Mouse (Mus musculus) limb, embryonic 14.5 days (tissue): ENCODE data around the gene Myrf. TPM values are rescaled to one million over a fixed set of nuclear protein-coding genes. Genes with fewer than 3 reads are reported as not detected.
"Not testable (repeated sequence)": the region's sequence is repeated elsewhere in the genome, so short reads cannot be mapped to it uniquely, and the experiment has no call there.

Experiments
- ATAC-seq: fragments of 200-750 bp; cut with Nextera tagmentation; 2 replicates; pipeline ENCODE4 v1.8.0; 2017; ENCODE audit warnings: low read depth, moderate number of reproducible peaks, moderate TSS enrichment; ENCODE audit not compliant: low FRiP score
- DNase-seq: peaks from one replicate; pipeline ENCODE4 v3.0.0-alpha.2; 2015; ENCODE audit warnings: low spot score
- H3K27ac ChIP-seq: fragments of 300-500 bp; sonication (generic); replicated peaks from 2 replicates; pipeline ENCODE4 v1.5.1; 2014; ENCODE audit warnings: low read depth, mild to moderate bottlenecking, low read length, moderate library complexity, mixed read lengths
- H3K27me3 ChIP-seq: fragments of 300-500 bp; sonication (generic); 2 replicates; pipeline ENCODE4 v1.6.1; 2014; ENCODE audit warnings: low read length, mixed read lengths; ENCODE audit not compliant: control insufficient read depth, insufficient read depth
- H3K36me3 ChIP-seq: fragments of 300-500 bp; sonication (generic); 2 replicates; pipeline ENCODE4 v1.6.1; 2014; ENCODE audit warnings: mild to moderate bottlenecking, low read length, moderate library complexity, mixed read lengths; ENCODE audit not compliant: control insufficient read depth, insufficient read depth
- H3K4me1 ChIP-seq: fragments of 300-500 bp; sonication (generic); 2 replicates; pipeline ENCODE4 v1.6.1; 2014; ENCODE audit warnings: antibody characterized with exemption, low read length, mixed read lengths; ENCODE audit not compliant: control insufficient read depth, insufficient read depth
- H3K4me2 ChIP-seq: fragments of 300-500 bp; sonication (generic); replicated peaks from 2 replicates; pipeline ENCODE4 v1.6.1; 2014; ENCODE audit warnings: low read depth, mild to moderate bottlenecking, low read length, moderate library complexity; ENCODE audit not compliant: severe bottlenecking
- H3K4me3 ChIP-seq: fragments of 300-500 bp; sonication (generic); replicated peaks from 2 replicates; pipeline ENCODE4 v1.5.1; 2014; ENCODE audit warnings: low read length
- H3K9ac ChIP-seq: fragments of 300-500 bp; sonication (generic); 2 replicates; pipeline ENCODE4 v1.6.1; 2014; ENCODE audit warnings: mild to moderate bottlenecking, low read depth, low read length, moderate library complexity; ENCODE audit not compliant: severe bottlenecking
- H3K9me3 ChIP-seq: fragments of 300-500 bp; sonication (generic); 2 replicates; pipeline ENCODE4 v1.6.1; 2016; ENCODE audit warnings: low read length; ENCODE audit not compliant: control insufficient read depth
- POLR2A ChIP-seq: fragments of 200-500 bp; IDR thresholded peaks from 2 replicates; pipeline ENCODE4 v1.8.0; 2012; ENCODE audit warnings: inconsistent platforms, mild to moderate bottlenecking, moderate library complexity, borderline replicate concordance; ENCODE audit not compliant: insufficient read depth, insufficient read length; ENCODE audit errors: extremely low read depth
- WGBS: fragments of 180-500 bp; shearing (Covaris S2); extraction: QIAGEN DNeasy Blood & Tissue Kit; methylation state at CpG from one replicate; pipeline ENCODE4 v1.1.7; 2014; 5-methylcytosine and 5-hydroxymethylcytosine counted together
- microRNA-seq: library from miRNA; unstranded; fragments of <30 nt; microRNA quantifications from one replicate; pipeline ENCODE4, GENCODE M21; 2016
- polyA plus RNA-seq, 2 experiments: library from polyadenylated mRNA; depleted of rRNA in 1 of 2; stranded (reverse) in 1 of 2; unstranded in 1 of 2; fragments of >200 nt; fragmentation: Nextera tagmentation in 1 of 2; extraction: Ambion mirVana in 1 of 2; gene quantifications; 2 replicates each; pipeline versions ENCODE4 v1.2.1 to v1.2.3; 2012 to 2014

The Myrf gene
- polyA plus RNA-seq, 2 experiments, result 1.1 to 4.4 TPM

- H3K27ac ChIP-seq, result no peak overlapping the region
- H3K27me3 ChIP-seq, result no peaks in the 10 kb centered on the region
- no peaks in the 10 kb centered on the region for H3K4me1 ChIP-seq
- H3K36me3 ChIP-seq, result no peaks in the 10 kb centered on the region
- ATAC-seq (no peak), DNase-seq (no peak)
- TF ChIP-seq POLR2A, result no peak
- no peaks in the 10 kb centered on the region for H3K9me3 ChIP-seq
- no peak overlapping the region for H3K4me2 ChIP-seq
- H3K4me3 ChIP-seq, result no peak overlapping the region
- H3K9ac ChIP-seq, result no peak overlapping the region
Measured at GRCm38 (mm10) chr19:10169179-10169578, 71.4 kb downstream of the Myrf start.

- DNase-seq (no peak), ATAC-seq (no peak)
- TF ChIP-seq POLR2A, result no peak
- no peaks in the 10 kb centered on the region for H3K9me3 ChIP-seq
- WGBS, result 85% methylated on average over 3 of the region's 3 CpGs
- no peaks in the 10 kb centered on the region for H3K27me3 ChIP-seq
- H3K4me3 ChIP-seq, result no peak overlapping the region
- H3K9ac ChIP-seq, result no peak overlapping the region
- no peak overlapping the region for H3K27ac ChIP-seq
- no peaks in the 10 kb centered on the region for H3K36me3 ChIP-seq
- no peaks in the 10 kb centered on the region for H3K4me1 ChIP-seq
- no peak overlapping the region for H3K4me2 ChIP-seq
Measured at GRCm38 (mm10) chr19:10168441-10168840, 72.1 kb downstream of the Myrf start.

- Histone ChIP-seq H3K27ac (no peak overlapping the region), H3K4me3 (no peak overlapping the region), H3K9ac (no peak overlapping the region), H3K4me2 (no peak overlapping the region), H3K36me3 (no peaks in the 10 kb centered on the region), H3K4me1 (no peaks in the 10 kb centered on the region), H3K27me3 (no peaks in the 10 kb centered on the region), H3K9me3 (no peaks in the 10 kb centered on the region)
- WGBS, result 72% methylated on average over 1 of the region's 1 CpGs
- TF ChIP-seq POLR2A, result no peak
- ATAC-seq (no peak), DNase-seq (no peak)
Measured at GRCm38 (mm10) chr19:10167951-10168350, 72.6 kb downstream of the Myrf start.

- no peak overlapping the region for H3K4me2 ChIP-seq
- DNase-seq (no peak), ATAC-seq (no peak)
- H3K4me1 ChIP-seq, result no peaks in the 10 kb centered on the region
- no peak for TF ChIP-seq POLR2A
- no peaks in the 10 kb centered on the region for H3K36me3 ChIP-seq
- no peak overlapping the region for H3K27ac ChIP-seq
- no peaks in the 10 kb centered on the region for H3K9me3 ChIP-seq
- H3K27me3 ChIP-seq, result no peaks in the 10 kb centered on the region
- no peak overlapping the region for H3K9ac ChIP-seq
- no peak overlapping the region for H3K4me3 ChIP-seq
- 75% methylated on average over 4 of the region's 4 CpGs for WGBS
Measured at GRCm38 (mm10) chr19:10167112-10167511, 73.4 kb downstream of the Myrf start.

- H3K9me3 ChIP-seq, H3K4me3 ChIP-seq, H3K4me2 ChIP-seq, H3K9ac ChIP-seq, ATAC-seq, H3K27ac ChIP-seq, H3K36me3 ChIP-seq, DNase-seq, H3K27me3 ChIP-seq, H3K4me1 ChIP-seq: not testable (repeated sequence)
- WGBS, result 78% methylated on average over 4 of the region's 4 CpGs
Measured at GRCm38 (mm10) chr19:10165928-10166327, 74.6 kb downstream of the Myrf start.

- WGBS, result 87% methylated on average over 3 of the region's 3 CpGs
- DNase-seq, result no peak
Measured at GRCm38 (mm10) chr19:10163896-10164295, 76.7 kb downstream of the Myrf start.

More at GRCm38 (mm10) chr19:10163896-10164295, 76.7 kb downstream of the Myrf start:
- Histone ChIP-seq H3K4me1 (no peaks in the 10 kb centered on the region), H3K36me3 (no peaks in the 10 kb centered on the region), H3K4me2 (no peak overlapping the region), H3K9ac (no peak overlapping the region), H3K4me3 (no peak overlapping the region), H3K27me3 (no peaks in the 10 kb centered on the region), H3K27ac (no peak overlapping the region), H3K9me3 (no peaks in the 10 kb centered on the region)
- TF ChIP-seq POLR2A, result no peak
- no peak for ATAC-seq

Small RNA genes lying within 50 kb of the gene (microRNA-seq; reads per million reads assigned to microRNA genes)
- not detected for gene Mir6993

Other genes starting within 250 kb of the Myrf start
- 1.5 and 1.7 TPM in 2 replicates for gene Best1, start 239.1 kb downstream of the Myrf start, polyA plus RNA-seq (2012; rRNA removed)
- 1.5 and 1.9 TPM in 2 replicates for gene Best1, start 239.1 kb downstream of the Myrf start, polyA plus RNA-seq (2014; fragmentation: Nextera tagmentation; extraction: Ambion mirVana)
- 36.1 and 42.8 TPM in 2 replicates for gene Rab3il1, start 239.1 kb downstream of the Myrf start, polyA plus RNA-seq (2012; rRNA removed)
- 43.9 and 49.6 TPM in 2 replicates for gene Rab3il1, start 239.1 kb downstream of the Myrf start, polyA plus RNA-seq (2014; fragmentation: Nextera tagmentation; extraction: Ambion mirVana)
- gene Fads3, start 199.2 kb downstream of the Myrf start, polyA plus RNA-seq (2012; rRNA removed), result 40.8 and 57.7 TPM in 2 replicates
- gene Fads3, start 199.2 kb downstream of the Myrf start, polyA plus RNA-seq (2014; fragmentation: Nextera tagmentation; extraction: Ambion mirVana), result 10.6 and 11.5 TPM in 2 replicates
- gene Fads2, start 139.0 kb downstream of the Myrf start, polyA plus RNA-seq (2012; rRNA removed), result 80.3 and 99.0 TPM in 2 replicates
- 26.4 and 30.9 TPM in 2 replicates for gene Fads2, start 139.0 kb downstream of the Myrf start, polyA plus RNA-seq (2014; fragmentation: Nextera tagmentation; extraction: Ambion mirVana)
- gene Fads1, start 57.9 kb downstream of the Myrf start, polyA plus RNA-seq (2012; rRNA removed), result 87.3 and 116 TPM in 2 replicates
- 81.1 and 81.3 TPM in 2 replicates for gene Fads1, start 57.9 kb downstream of the Myrf start, polyA plus RNA-seq (2014; fragmentation: Nextera tagmentation; extraction: Ambion mirVana)
- 178 and 186 TPM in 2 replicates for gene Tmem258, start 36.7 kb downstream of the Myrf start, polyA plus RNA-seq (2012; rRNA removed)
- gene Tmem258, start 36.7 kb downstream of the Myrf start, polyA plus RNA-seq (2014; fragmentation: Nextera tagmentation; extraction: Ambion mirVana), result 484 and 516 TPM in 2 replicates
- gene Fen1, start 36.6 kb downstream of the Myrf start, polyA plus RNA-seq (2012; rRNA removed), result 37.3 and 40.8 TPM in 2 replicates
- gene Fen1, start 36.6 kb downstream of the Myrf start, polyA plus RNA-seq (2014; fragmentation: Nextera tagmentation; extraction: Ambion mirVana), result 58.2 and 61.2 TPM in 2 replicates
- 8.1 and 11.1 TPM in 2 replicates for gene Dagla, start 64.1 kb upstream of the Myrf start, polyA plus RNA-seq (2012; rRNA removed)
- 2.4 and 2.8 TPM in 2 replicates for gene Dagla, start 64.1 kb upstream of the Myrf start, polyA plus RNA-seq (2014; fragmentation: Nextera tagmentation; extraction: Ambion mirVana)
- gene Syt7, start 148.3 kb upstream of the Myrf start, polyA plus RNA-seq (2012; rRNA removed), result 5.0 and 5.5 TPM in 2 replicates
- 2.0 and 2.2 TPM in 2 replicates for gene Syt7, start 148.3 kb upstream of the Myrf start, polyA plus RNA-seq (2014; fragmentation: Nextera tagmentation; extraction: Ambion mirVana)
- gene Lrrc10b, start 216.7 kb upstream of the Myrf start, polyA plus RNA-seq (2012; rRNA removed), result 0.88 and 1.2 TPM in 2 replicates
- 0.43 and 0.84 TPM in 2 replicates for gene Lrrc10b, start 216.7 kb upstream of the Myrf start, polyA plus RNA-seq (2014; fragmentation: Nextera tagmentation; extraction: Ambion mirVana)
- gene Ppp1r32, start 242.2 kb upstream of the Myrf start, polyA plus RNA-seq (2012; rRNA removed), result 0.53 and 0.78 TPM in 2 replicates
- 0.18 TPM in 1 of 2 replicates, not detected in the other for gene Ppp1r32, start 242.2 kb upstream of the Myrf start, polyA plus RNA-seq (2014; fragmentation: Nextera tagmentation; extraction: Ambion mirVana)